Mouse (Mus musculus) central nervous system, embryonic 14 days (tissue): ENCODE measurements around the gene Selenot. TPM values are rescaled to one million over a fixed set of nuclear protein-coding genes. Genes with fewer than 3 reads are reported as not detected.

Experiments used
- polyA plus RNA-seq: library from polyadenylated mRNA; depleted of rRNA; stranded (reverse); fragments of >200 nt; gene quantifications from 2 replicates; pipeline ENCODE4 v1.2.3, GENCODE M21; 2012; rRNA removed

The Selenot gene
- 52.3 and 53.8 TPM in 2 replicates for polyA plus RNA-seq

GRCm38 (mm10) chr3:58576137-58577066, at the start of gene Selenot:
TSS of gene Selenot (plus strand) at chr3:58576636.

GRCm38 (mm10) chr3:58636406-58637295, 60.2 kb downstream of the Selenot start, which contains the start of gene Erich6:
TSS of gene Erich6 (minus strand) at chr3:58637207.

Other genes starting within 250 kb of the Selenot start
- 12.9 and 15.0 TPM in 2 replicates for gene Tsc22d2, start 161.9 kb upstream of the Selenot start, polyA plus RNA-seq
- gene Eif2a, start 50.8 kb upstream of the Selenot start, polyA plus RNA-seq = 40.6 and 43.2 TPM in 2 replicates
- gene Serp1, start 50.7 kb upstream of the Selenot start, polyA plus RNA-seq = 35.7 and 36.5 TPM in 2 replicates
- gene Erich6, start 60.6 kb downstream of the Selenot start, polyA plus RNA-seq = 0.34 and 0.35 TPM in 2 replicates
- 11.2 and 12.2 TPM in 2 replicates for gene Siah2, start 115.8 kb downstream of the Selenot start, polyA plus RNA-seq
- 0.07 and 0.19 TPM in 2 replicates for gene Mindy4b-ps, start 245.7 kb downstream of the Selenot start, polyA plus RNA-seq